Mouse (Mus musculus) cerebellum, adult 8-10 months (tissue): ENCODE data around the gene Bglap3.
"Not testable (repeated sequence)": the region's sequence is repeated elsewhere in the genome, so short reads cannot be mapped to it uniquely, and the experiment has no call there.

ENCODE experiments used
- DNase-seq: peaks from one replicate; pipeline ENCODE4 v3.0.0; 2022

Gene Bglap3

GRCm38 (mm10) chr3:88372643-88373042 is at the start of gene Bglap3:
Gene Bglap3 (minus strand): TSS chr3:88372743.
- not testable (repeated sequence) for DNase-seq

- peak; percentile 63 for DNase-seq
These were observed 49.6 kb upstream of the Bglap3 start for GRCm38 (mm10) chr3:88422020-88422720.

- DNase-seq, result no peak
These were observed 48.2 kb upstream of the Bglap3 start for GRCm38 (mm10) chr3:88420771-88421170.

GRCm38 (mm10) chr3:88418016-88418415 is 45.5 kb upstream of the Bglap3 start:
- no peak for DNase-seq

- no peak for DNase-seq
These were observed 43.1 kb upstream of the Bglap3 start for GRCm38 (mm10) chr3:88415668-88416067.

- no peak for DNase-seq
These were observed 40.1 kb upstream of the Bglap3 start for GRCm38 (mm10) chr3:88412636-88413035.

GRCm38 (mm10) chr3:88411681-88412080 is 39.1 kb upstream of the Bglap3 start:
- no peak for DNase-seq

- no peak for DNase-seq
These were observed 38.1 kb upstream of the Bglap3 start for GRCm38 (mm10) chr3:88410645-88411031.

- DNase-seq, result peak; percentile 81
These were observed 37.5 kb upstream of the Bglap3 start, which contains the start of gene Pmf1 for GRCm38 (mm10) chr3:88409741-88410644. Gene Pmf1 (minus strand): TSS chr3:88410331.

- no peak for DNase-seq
These were observed 36.4 kb upstream of the Bglap3 start for GRCm38 (mm10) chr3:88408953-88409352.

GRCm38 (mm10) chr3:88407529-88407928 is 35.0 kb upstream of the Bglap3 start:
- no peak for DNase-seq

GRCm38 (mm10) chr3:88407090-88407489 is 34.5 kb upstream of the Bglap3 start:
- peak; percentile 67 for DNase-seq

GRCm38 (mm10) chr3:88403522-88404230 is 31.1 kb upstream of the Bglap3 start:
- no peak for DNase-seq

- DNase-seq, result peak; percentile 80
These were observed 26.1 kb upstream of the Bglap3 start for GRCm38 (mm10) chr3:88398666-88399065.

- no peak for DNase-seq
These were observed 23.2 kb upstream of the Bglap3 start for GRCm38 (mm10) chr3:88395742-88396141.

GRCm38 (mm10) chr3:88395288-88395687 is 22.7 kb upstream of the Bglap3 start:
- no peak for DNase-seq

- no peak for DNase-seq
These were observed 21.3 kb upstream of the Bglap3 start for GRCm38 (mm10) chr3:88393776-88394375.

- no peak for DNase-seq
These were observed 11.8 kb upstream of the Bglap3 start, which contains the start of gene Bglap for GRCm38 (mm10) chr3:88384364-88384763. Gene Bglap (minus strand): TSS chr3:88384464.

- not testable (repeated sequence) for DNase-seq
These were observed 9.8 kb upstream of the Bglap3 start for GRCm38 (mm10) chr3:88382383-88382782.

GRCm38 (mm10) chr3:88381389-88382315 is 9.1 kb upstream of the Bglap3 start:
- DNase-seq, result not testable (repeated sequence)

- DNase-seq, result not testable (repeated sequence)
These were observed 6.1 kb upstream of the Bglap3 start, which contains the start of gene Bglap2 for GRCm38 (mm10) chr3:88378599-88378998. Gene Bglap2 (minus strand): TSS chr3:88378699.
